Comparison of ENCODE assay signal across 8 mouse cellular contexts in genomic region chr6:119329936-119330335, GRCm38 (mm10). TPM values are rescaled to one million over a fixed set of nuclear protein-coding genes. Genes with fewer than 3 reads are reported as not detected.
A peak's percentile ranks its signal among the peaks of the same experiment; 100 is the strongest.
DNase-seq lines count a peak whose midpoint lies in the region; ATAC-seq and TF ChIP-seq lines count a peak whose summit lies in the region.

No protein-coding gene starts in this region.

- peak in 1 of 2 experiments; percentile 45 for DNase-seq in cerebellum, adult 2 months
- no peak for DNase-seq in cerebellum, adult 9-11 months
- peak; percentile 47 for DNase-seq in layer of hippocampus, adult 11-12 months (ENCODE audit: low spot score)
- DNase-seq in layer of hippocampus, adult 8-10 months (ENCODE audit: low spot score in 2 of 2) = no peak
- DNase-seq in midbrain, postnatal 0 days (ENCODE audit: low spot score) = no peak
- no peak for DNase-seq in adrenal gland, postnatal 25 days
- DNase-seq in c-Kit-positive CD71-positive TER-119-positive erythroid progenitor cells, embryonic 14.5 days (ENCODE audit: low spot score) = no peak

- peak overlapping the region; percentile 80 for H3K4me2 ChIP-seq in hindbrain, embryonic 12.5 days (replicated peaks)
- H3K4me2 ChIP-seq in midbrain, postnatal 0 days (ENCODE audit: low read depth, low read length, poor library complexity, severe bottlenecking) = peak overlapping the region; percentile 78

- no peak overlapping the region for H3K9ac ChIP-seq in hindbrain, embryonic 12.5 days
- peak overlapping the region; percentile 77 for H3K9ac ChIP-seq in midbrain, postnatal 0 days (replicated peaks; ENCODE audit: low read length, poor library complexity, severe bottlenecking)

- 0 out of 2 replicates have a peak, but pooled peaks have one; percentile 14 for TF ChIP-seq POLR2A in cerebellum, adult 2 months (IDR thresholded peaks at IDR 0.05; ENCODE audit: borderline replicate concordance, insufficient read depth, low read length)

- no peak for TF ChIP-seq CTCF in cerebellum, adult 2 months (IDR thresholded peaks at IDR 0.05; ENCODE audit: borderline replicate concordance, insufficient read depth, low read depth, low read length)
- no peak for TF ChIP-seq CTCF in midbrain, postnatal 0 days (IDR thresholded peaks at IDR 0.05)

- H3K27me3 ChIP-seq in cerebellum, adult 2 months (ENCODE audit: control insufficient read depth, insufficient read depth, low read length) = no peaks in the 10 kb centered on the region
- peaks cover 68% of the 10 kb centered on the region for H3K27me3 ChIP-seq in hindbrain, embryonic 12.5 days
- H3K27me3 ChIP-seq in midbrain, postnatal 0 days (ENCODE audit: insufficient read depth, low read length) = no peaks in the 10 kb centered on the region

- H3K4me1 ChIP-seq in cerebellum, adult 2 months (ENCODE audit: control insufficient read depth, insufficient read depth, low read length) = peaks cover 15% of the 10 kb centered on the region
- peaks cover 46% of the 10 kb centered on the region for H3K4me1 ChIP-seq in hindbrain, embryonic 12.5 days
- H3K4me1 ChIP-seq in midbrain, postnatal 0 days (ENCODE audit: insufficient read depth, low read length) = peaks cover 26% of the 10 kb centered on the region

- WGBS in cerebellum, adult 2 months = 6% methylated on average over 6 of the region's 6 CpGs
- WGBS in hindbrain, embryonic 12.5 days = 13% methylated on average over 6 of the region's 6 CpGs
- 13% methylated on average over 6 of the region's 6 CpGs for WGBS in midbrain, postnatal 0 days

- H3K9me3 ChIP-seq in hindbrain, embryonic 12.5 days (replicated peaks) = no peaks in the 10 kb centered on the region
- no peaks in the 10 kb centered on the region for H3K9me3 ChIP-seq in midbrain, postnatal 0 days (ENCODE audit: low read length)

- no peaks in the 10 kb centered on the region for H3K36me3 ChIP-seq in hindbrain, embryonic 12.5 days
- H3K36me3 ChIP-seq in midbrain, postnatal 0 days (ENCODE audit: insufficient read depth, low read length) = 0 out of 2 replicates have a peak, but pooled peaks cover 3% of the 10 kb centered on the region

- ATAC-seq in hindbrain, embryonic 12.5 days (ENCODE audit: low FRiP score) = peak; percentile 27; the same call in 1 of the 2 replicates
- peak; percentile 31; the same call in 1 of the 2 replicates for ATAC-seq in midbrain, postnatal 0 days (ENCODE audit: low FRiP score)

- peak overlapping the region; percentile 82 for H3K4me3 ChIP-seq in cerebellum, adult 2 months (replicated peaks; ENCODE audit: insufficient read depth, low read depth, low read length)
- H3K4me3 ChIP-seq in hindbrain, embryonic 12.5 days = peak overlapping the region; percentile 43
- H3K4me3 ChIP-seq in midbrain, postnatal 0 days (ENCODE audit: low read depth, low read length) = peak overlapping the region; percentile 66

- peak overlapping the region; percentile 42 for H3K27ac ChIP-seq in cerebellum, adult 2 months (ENCODE audit: insufficient read depth, low read length)
- H3K27ac ChIP-seq in hindbrain, embryonic 12.5 days = no peak overlapping the region
- peak overlapping the region; percentile 85 for H3K27ac ChIP-seq in midbrain, postnatal 0 days (ENCODE audit: low read depth, low read length)

RNA-seq across cellular contexts. Expression of gene Lrtm2, which starts 0.6 kb away (rescaled TPM):
- 35.3 and 38.5 TPM in 2 replicates for polyA plus RNA-seq in cerebellum, adult 2 months (2012; rRNA removed)
- 10 to 100 TPM; 43.7 to 47.6 (median 45.5) TPM for total RNA-seq in layer of hippocampus, adult 8-10 months (2022)
- polyA plus RNA-seq in hindbrain, embryonic 12.5 days (2016; fragmentation: Nextera tagmentation; extraction: Ambion mirVana) = 0.68 and 0.80 TPM in 2 replicates
- 32.2 and 40.4 TPM in 2 replicates for total RNA-seq in midbrain, postnatal 0 days (2014; rRNA removed)
- 21.1 and 24.3 TPM in 2 replicates for polyA plus RNA-seq in midbrain, postnatal 0 days (2015; fragmentation: Nextera tagmentation; extraction: Ambion mirVana)
- not detected in 2 replicates for total RNA-seq in adrenal gland, postnatal 25 days (2021)

Comparison
In these comparisons a context has a peak if more than half of its experiments do, and no peak if none do; other contexts are left out.
1. RNA of gene Lrtm2, which starts 0.6 kb away (total RNA-seq): 43.7 to 47.6 TPM in layer of hippocampus, adult 8-10 months and 32.2 to 40.4 TPM in midbrain, postnatal 0 days; not detected in adrenal gland, postnatal 25 days; every median in the first group is over 10 times any median in the second.
2. Peak in every context shown above with its lines, with median percentiles within 50 percentile points of each other: H3K4me3 ChIP-seq.